Mouse (Mus musculus): ENCODE data around the gene Ttc23l. TPM values are rescaled to one million over a fixed set of nuclear protein-coding genes. Genes with fewer than 3 reads are reported as not detected.
"Not testable (repeated sequence)": the region's sequence is repeated elsewhere in the genome, so short reads cannot be mapped to it uniquely, and the experiment has no call there.

The Ttc23l gene
- total RNA-seq, 2 experiments from 2014 or later, result not detected

DNA sequence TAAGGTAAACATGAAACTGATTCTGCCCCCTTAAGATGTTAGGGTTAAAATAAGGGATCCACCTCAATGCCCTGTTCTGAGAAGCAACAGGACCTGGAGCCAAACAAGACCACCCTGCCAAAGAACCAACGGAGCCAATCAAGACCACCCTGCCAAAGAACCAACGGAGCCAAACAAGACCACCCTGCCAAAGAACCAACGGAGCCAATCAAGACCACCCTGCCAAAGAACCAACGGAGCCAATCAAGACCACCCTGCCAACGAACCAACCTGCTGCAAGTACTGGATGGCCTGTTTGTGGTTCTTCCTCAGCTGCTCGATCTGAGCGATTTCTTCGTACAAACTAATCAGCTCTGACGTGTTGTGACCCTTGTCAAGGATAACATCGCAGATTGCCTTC lies 25.1 kb downstream of the Ttc23l start:
- intact Hi-C loops (cut with DNase I); DNase-seq: not testable (repeated sequence)

DNA sequence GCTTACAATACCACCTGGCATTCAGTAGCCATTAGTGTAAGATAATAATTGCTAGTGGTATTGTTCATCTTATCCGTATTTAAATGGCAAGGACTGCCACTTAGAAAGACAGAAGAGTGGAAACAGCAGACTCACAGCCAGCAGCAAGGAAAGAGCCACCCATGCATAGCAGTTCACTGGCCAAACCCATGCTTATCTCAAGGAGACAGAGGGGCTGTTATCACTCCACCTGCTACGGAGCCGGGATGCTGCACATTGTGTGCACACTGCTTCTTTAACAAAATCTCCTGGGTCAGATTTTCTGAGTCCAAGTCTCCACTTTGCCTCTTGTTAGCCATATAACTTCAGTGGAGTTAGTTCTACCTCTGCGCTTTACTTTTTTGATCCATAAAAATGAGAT lies 27.1 kb downstream of the Ttc23l start:
- intact Hi-C loops (cut with DNase I), result no loop called here
- DNase-seq, result no peak

DNA sequence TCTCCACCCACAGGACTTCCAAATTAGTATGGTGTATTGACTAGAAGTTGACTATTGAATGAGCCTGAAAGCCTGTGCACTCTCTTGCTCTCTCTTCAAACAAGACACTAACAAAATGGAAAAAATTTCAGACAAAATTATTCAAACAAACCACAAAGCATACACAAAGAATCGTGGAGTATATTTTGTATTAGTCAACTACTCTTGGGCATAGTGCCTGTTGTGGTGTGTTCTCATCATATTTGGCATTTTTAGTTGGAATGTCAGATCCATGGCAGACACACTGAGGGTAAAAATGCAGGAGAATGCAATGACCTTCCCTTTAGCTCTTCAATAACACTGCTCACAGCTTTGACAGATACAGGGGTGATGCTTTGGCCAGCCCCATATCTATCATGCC lies 32.6 kb downstream of the Ttc23l start:
- intact Hi-C loops (cut with DNase I), result no loop called here
- DNase-seq, result no peak

DNA sequence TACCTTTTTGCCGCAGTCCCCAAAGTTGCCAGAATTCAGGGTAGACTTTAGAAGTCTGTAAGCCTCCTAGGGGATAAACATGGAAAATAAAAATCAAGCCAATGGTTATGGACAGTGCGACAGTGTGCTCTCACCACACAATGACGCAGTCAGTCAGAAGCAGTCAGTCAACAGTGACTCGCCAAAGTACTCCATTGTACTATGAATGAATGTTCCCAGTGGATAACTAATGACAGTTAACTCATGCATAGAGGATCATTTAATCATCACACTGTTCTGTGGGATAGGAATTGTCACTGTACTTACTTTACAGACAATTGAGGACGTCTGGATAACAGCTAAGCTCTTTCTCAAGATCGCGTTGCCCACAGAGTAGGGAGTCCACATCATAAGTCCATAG lies 43.3 kb downstream of the Ttc23l start:
- DNase-seq, result no peak
- intact Hi-C loops (cut with DNase I), result no loop called here

GRCm38 (mm10) chr15:10506099-10506498 lies 52.4 kb downstream of the Ttc23l start:
- intact Hi-C loops (cut with DNase I), result loop anchor here (10.0 kb wide), 1 partner anchor 209 kb away; the partner anchor contains the start of gene Rai14
- DNase-seq, result peak; percentile 51 to 62

- peak; percentile 56 to 70 for DNase-seq
- intact Hi-C loops (cut with DNase I), result loop anchor here (1.0 to 10.0 kb wide), 3 partner anchors 214 to 400 kb away; partner anchors contain the start of gene Rai14
These were observed 57.4 kb downstream of the Ttc23l start for GRCm38 (mm10) chr15:10500838-10501719.

DNA sequence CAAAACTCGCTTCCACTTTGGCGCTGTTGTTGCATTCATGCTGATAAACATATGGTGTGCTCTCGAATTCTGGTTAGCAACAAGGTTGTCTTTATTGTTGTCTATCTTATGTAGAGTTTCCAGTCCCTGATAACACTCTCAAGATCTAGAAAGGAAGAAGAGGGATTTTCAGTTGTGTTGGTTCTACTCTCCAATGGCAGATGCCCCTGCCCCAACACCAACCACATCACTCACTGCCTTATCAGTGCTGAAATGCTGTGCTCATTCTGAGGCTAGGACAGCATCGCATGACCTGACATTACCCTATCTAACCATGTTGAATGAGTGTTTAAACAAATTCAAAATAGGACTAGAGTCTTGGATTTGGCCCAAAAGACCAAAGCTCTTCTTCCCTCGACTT lies 58.4 kb downstream of the Ttc23l start:
- no peak for DNase-seq
- intact Hi-C loops (cut with DNase I), result loop anchor here (2.0 to 10.0 kb wide), 2 partner anchors 215 to 401 kb away; partner anchors contain the start of gene Rai14

GRCm38 (mm10) chr15:10499593-10499992 lies 58.9 kb downstream of the Ttc23l start:
- intact Hi-C loops (cut with DNase I), result loop anchor here (5.0 kb wide), 1 partner anchor 88 kb away; no protein-coding TSS in a partner anchor
- no peak for DNase-seq

GRCm38 (mm10) chr15:10496696-10497095 lies 61.8 kb downstream of the Ttc23l start:
- intact Hi-C loops (cut with DNase I), result loop anchor here (5.0 kb wide), 1 partner anchor 91 kb away; no protein-coding TSS in a partner anchor
- not testable (repeated sequence) for DNase-seq

GRCm38 (mm10) chr15:10495944-10496343 lies 62.5 kb downstream of the Ttc23l start:
- no peak for DNase-seq
- intact Hi-C loops (cut with DNase I), result loop anchor here (5.0 kb wide), 1 partner anchor 91 kb away; no protein-coding TSS in a partner anchor

GRCm38 (mm10) chr15:10490101-10490500 lies 68.4 kb downstream of the Ttc23l start:
- no peak for DNase-seq
- intact Hi-C loops (cut with DNase I), result no loop called here

GRCm38 (mm10) chr15:10487246-10487645 lies 71.2 kb downstream of the Ttc23l start:
- intact Hi-C loops (cut with DNase I), result loop anchor here (10.0 kb wide), 1 partner anchor 908 kb away; the partner anchor contains the start of gene Tars
- DNase-seq, result no peak

- DNase-seq, result no peak
- intact Hi-C loops (cut with DNase I), result loop anchor here (10.0 kb wide), 1 partner anchor 908 kb away; the partner anchor contains the start of gene Tars
These were observed 72.1 kb downstream of the Ttc23l start for GRCm38 (mm10) chr15:10486365-10486839.

DNA sequence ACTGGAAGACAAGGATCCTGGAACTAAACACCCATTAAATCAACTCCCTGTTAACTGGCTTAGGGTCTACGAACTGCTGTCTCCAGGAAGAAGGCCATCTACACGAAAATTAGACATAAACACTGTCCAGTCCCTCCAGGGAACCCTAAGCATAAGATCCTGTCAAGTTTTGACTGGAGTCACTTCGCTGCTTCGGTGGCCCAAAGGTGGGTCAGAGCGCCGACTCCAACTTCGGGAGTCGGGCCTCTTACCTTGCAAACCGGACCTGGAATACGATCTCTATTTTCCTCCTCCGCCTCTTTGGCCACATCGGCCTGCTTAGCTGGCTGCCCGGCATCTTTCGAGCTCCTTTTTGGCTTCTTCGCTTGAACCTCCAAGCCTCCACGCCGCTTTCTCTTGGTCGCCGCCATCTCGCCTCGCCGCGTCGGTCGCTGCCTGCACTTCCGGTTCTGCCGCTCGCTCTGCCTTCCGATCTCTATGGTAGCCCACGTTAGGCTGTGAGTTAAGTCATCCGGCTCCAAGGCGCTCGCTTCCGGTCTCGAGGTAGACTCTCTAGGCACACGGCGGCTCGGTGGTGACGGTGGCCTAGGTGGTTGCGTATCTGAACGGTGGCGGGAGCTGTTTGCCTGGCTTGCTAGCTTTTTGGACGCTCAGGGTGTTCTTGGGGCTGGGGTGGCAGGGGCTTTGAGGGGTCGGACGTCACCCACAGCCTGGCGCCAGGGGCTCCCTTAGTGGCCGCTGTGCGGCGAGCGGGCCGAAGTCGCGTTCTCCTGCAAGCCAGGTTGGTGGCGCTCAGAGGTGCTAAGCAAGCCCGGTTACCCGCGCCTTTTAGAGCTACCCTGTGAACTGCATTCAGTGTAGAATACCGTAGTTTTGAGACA lies 72.7 kb downstream of the Ttc23l start, which contains the start of the genes Brix1 and Rad1:
TSS of gene Brix1 (minus strand) at position 464 of the 881 bp plus-strand sequence.
TSS of gene Rad1 (plus strand) at position 535 of the 881 bp plus-strand sequence.
- intact Hi-C loops (cut with DNase I), result loop anchor here (10.0 kb wide), 1 partner anchor 909 kb away; the partner anchor contains the start of gene Tars

GRCm38 (mm10) chr15:10470941-10471340 lies 87.5 kb downstream of the Ttc23l start:
- DNase-seq, result no peak
- intact Hi-C loops (cut with DNase I), result no loop called here

More for the DNA sequence above, 72.7 kb downstream of the Ttc23l start, which contains the start of the genes Brix1 and Rad1:
- peak; percentile 92 to 93 for DNase-seq

GRCm38 (mm10) chr15:10470151-10470831 lies 88.2 kb downstream of the Ttc23l start, which contains the start of gene Dnajc21:
TSS of gene Dnajc21 (minus strand) at chr15:10470516.
- peak; percentile 88 to 91 for DNase-seq
- intact Hi-C loops (cut with DNase I), result no loop called here

DNA sequence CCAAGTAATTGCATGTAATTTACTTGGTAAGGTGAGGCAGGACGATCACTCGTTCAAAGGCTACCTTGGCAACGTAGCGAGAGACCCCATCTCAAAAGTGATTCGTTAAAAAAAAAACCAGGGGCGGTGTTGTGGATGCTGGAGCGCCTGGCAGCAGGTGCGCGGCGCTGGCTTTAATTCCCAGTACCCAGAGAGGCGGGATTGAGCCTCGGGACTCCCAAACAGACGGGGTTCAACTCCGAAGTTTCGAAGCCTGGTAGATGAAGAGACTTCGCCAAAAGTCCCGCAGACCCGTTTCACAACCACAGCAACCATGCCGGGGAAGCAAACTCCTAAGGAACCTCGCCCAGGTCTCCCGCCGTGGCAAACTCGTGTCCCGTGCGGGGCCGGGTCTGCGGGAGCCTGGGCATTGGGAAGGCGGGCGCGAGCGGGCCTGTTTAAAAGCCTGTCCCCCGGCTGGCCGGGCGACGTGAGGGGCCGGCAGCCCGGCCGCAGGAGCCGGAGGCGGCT lies 88.8 kb downstream of the Ttc23l start:
- no peak for DNase-seq
- intact Hi-C loops (cut with DNase I), result no loop called here

DNA sequence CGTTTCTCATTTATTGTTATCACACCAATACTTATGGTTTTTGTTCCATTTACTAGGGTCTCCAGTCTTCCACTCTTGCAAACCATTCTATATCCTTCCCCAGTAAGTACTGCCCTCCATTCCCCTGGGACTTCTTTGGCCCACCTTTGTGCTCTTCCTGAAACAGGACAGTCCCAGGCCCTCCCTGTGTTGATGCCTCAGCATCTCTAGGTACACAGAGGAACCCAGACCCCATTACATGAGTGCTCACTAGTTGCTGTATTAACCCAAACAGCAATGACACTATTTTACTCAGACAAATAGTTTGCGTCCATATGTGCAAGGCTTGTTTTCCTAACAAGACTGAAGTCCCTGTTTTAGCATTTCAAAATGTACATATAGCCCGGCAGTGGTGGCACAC lies 89.7 kb downstream of the Ttc23l start:
- DNase-seq, result no peak
- intact Hi-C loops (cut with DNase I), result no loop called here

DNA sequence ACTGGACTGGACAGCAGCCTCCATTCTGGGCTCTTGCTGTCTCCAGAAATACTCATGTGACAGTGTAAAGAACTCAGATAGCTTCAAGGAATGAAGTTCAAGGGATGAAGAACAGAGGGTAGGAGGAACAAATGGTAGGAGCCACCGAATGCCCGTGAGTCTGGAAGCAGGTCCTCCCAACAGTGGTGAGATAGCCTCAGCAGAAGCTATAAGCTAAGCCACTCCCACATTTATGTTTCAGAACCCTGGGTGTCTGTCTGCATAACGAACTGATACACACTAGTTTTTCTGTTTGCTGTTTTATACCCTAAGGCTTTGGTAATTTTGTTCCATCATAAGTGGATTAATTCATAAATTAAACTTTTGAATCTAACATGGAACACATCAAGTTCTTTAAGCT lies 93.8 kb downstream of the Ttc23l start:
- intact Hi-C loops (cut with DNase I), result no loop called here
- DNase-seq, result no peak

All from heart, postnatal 14 days (tissue).